Mouse (Mus musculus): ENCODE measurements at regions not wholly inside any gene's neighbourhood (a gene's known extent, or its start where the extent isn't known, plus 50 kb on each side); places are given as distances from the start of the nearest gene placed in this dataset.

GRCm38 (mm10) chr16:79718230-79718629 is 627.3 kb upstream of the Tmprss15 start:
- DNase-seq (ENCODE audit: low read depth): no peak

GRCm38 (mm10) chr16:79692444-79692843 is 601.5 kb upstream of the Tmprss15 start:
- DNase-seq (ENCODE audit: low read depth): no peak

GRCm38 (mm10) chr16:79651162-79651741 is 560.4 kb upstream of the Tmprss15 start:
- DNase-seq (ENCODE audit: low read depth): no peak

GRCm38 (mm10) chr16:79640898-79641297 is 550.0 kb upstream of the Tmprss15 start:
- DNase-seq (ENCODE audit: low read depth): no peak

GRCm38 (mm10) chr16:79627139-79627538 is 536.2 kb upstream of the Tmprss15 start:
- no peak for DNase-seq (ENCODE audit: low read depth)

GRCm38 (mm10) chr16:79611002-79611401 is 520.1 kb upstream of the Tmprss15 start:
- no peak for DNase-seq (ENCODE audit: low read depth)

GRCm38 (mm10) chr16:79590891-79591290 is 500.0 kb upstream of the Tmprss15 start:
- DNase-seq (ENCODE audit: low read depth): no peak

GRCm38 (mm10) chr16:79585745-79586144 is 494.8 kb upstream of the Tmprss15 start:
- DNase-seq (ENCODE audit: low read depth): no peak

GRCm38 (mm10) chr16:79570867-79571266 is 480.0 kb upstream of the Tmprss15 start:
- no peak for DNase-seq (ENCODE audit: low read depth)

- DNase-seq (ENCODE audit: low read depth): no peak
These were observed 443.5 kb upstream of the Tmprss15 start for GRCm38 (mm10) chr16:79534370-79534769.

- no peak for DNase-seq (ENCODE audit: low read depth)
These were observed 401.6 kb upstream of the Tmprss15 start for GRCm38 (mm10) chr16:79492493-79492892.

GRCm38 (mm10) chr16:79450871-79451270 is 360.0 kb upstream of the Tmprss15 start:
- DNase-seq (ENCODE audit: low read depth): no peak

GRCm38 (mm10) chr16:79449732-79450131 is 358.8 kb upstream of the Tmprss15 start:
- no peak for DNase-seq (ENCODE audit: low read depth)

- no peak for DNase-seq (ENCODE audit: low read depth)
These were observed 316.5 kb upstream of the Tmprss15 start for GRCm38 (mm10) chr16:79407385-79407784.

GRCm38 (mm10) chr16:79406216-79406615 is 315.3 kb upstream of the Tmprss15 start:
- DNase-seq (ENCODE audit: low read depth): no peak

- DNase-seq (ENCODE audit: low read depth): no peak
These were observed 313.2 kb upstream of the Tmprss15 start for GRCm38 (mm10) chr16:79404064-79404463.

GRCm38 (mm10) chr16:79400100-79400499 is 309.2 kb upstream of the Tmprss15 start:
- DNase-seq (ENCODE audit: low read depth): no peak

GRCm38 (mm10) chr16:79398476-79398875 is 307.6 kb upstream of the Tmprss15 start:
- no peak for DNase-seq (ENCODE audit: low read depth)

- no peak for DNase-seq (ENCODE audit: low read depth)
These were observed 303.5 kb upstream of the Tmprss15 start for GRCm38 (mm10) chr16:79394425-79394824.

GRCm38 (mm10) chr16:79386421-79386820 is 295.5 kb upstream of the Tmprss15 start:
- no peak for DNase-seq (ENCODE audit: low read depth)

GRCm38 (mm10) chr16:79350127-79350526 is 259.2 kb upstream of the Tmprss15 start:
- DNase-seq (ENCODE audit: low read depth): no peak

GRCm38 (mm10) chr16:79342453-79342852 is 251.6 kb upstream of the Tmprss15 start:
- DNase-seq (ENCODE audit: low read depth): peak; percentile 97

- DNase-seq (ENCODE audit: low read depth): no peak
These were observed 245.5 kb upstream of the Tmprss15 start for GRCm38 (mm10) chr16:79336416-79336815.

GRCm38 (mm10) chr16:79336016-79336415 is 245.1 kb upstream of the Tmprss15 start:
- no peak for DNase-seq (ENCODE audit: low read depth)
